8 mouse cellular contexts compared by ENCODE assay signal in genomic region chr17:79018422-79018821, GRCm38 (mm10). TPM values are rescaled to one million over a fixed set of nuclear protein-coding genes. Genes with fewer than 3 reads are reported as not detected.
DNase-seq lines count a peak whose midpoint lies in the region; ATAC-seq and TF ChIP-seq lines count a peak whose summit lies in the region.

No protein-coding gene starts in this region.

- no peaks in the 10 kb centered on the region for H3K36me3 ChIP-seq in heart, embryonic 10.5 days
- H3K36me3 ChIP-seq in hindbrain, embryonic 13.5 days, result no peaks in the 10 kb centered on the region

- H3K4me1 ChIP-seq in heart, embryonic 10.5 days, result peaks cover 38% of the 10 kb centered on the region
- peaks cover 23% of the 10 kb centered on the region for H3K4me1 ChIP-seq in hindbrain, embryonic 13.5 days (replicated peaks)

- H3K9me3 ChIP-seq in heart, embryonic 10.5 days, result no peaks in the 10 kb centered on the region
- no peaks in the 10 kb centered on the region for H3K9me3 ChIP-seq in hindbrain, embryonic 13.5 days

- intact Hi-C loops in heart, postnatal 14 days (cut with DNase I), result no loop called here

- no peak overlapping the region for H3K27ac ChIP-seq in heart, embryonic 10.5 days
- no peak overlapping the region for H3K27ac ChIP-seq in hindbrain, embryonic 13.5 days

- no peak for ATAC-seq in hindbrain, embryonic 13.5 days (ENCODE audit: low FRiP score)

- 59% methylated on average over 9 of the region's 9 CpGs for WGBS in heart, embryonic 10.5 days
- 66% methylated on average over 9 of the region's 9 CpGs for WGBS in hindbrain, embryonic 13.5 days

- TF ChIP-seq CTCF in brain, embryonic 14.5 days (IDR thresholded peaks at IDR 0.05; ENCODE audit: borderline replicate concordance, extremely low read depth, insufficient read depth, insufficient read length), result no peak

- peak overlapping the region; percentile 73 for H3K4me2 ChIP-seq in hindbrain, embryonic 13.5 days

- no peak for DNase-seq in heart, embryonic 10.5 days (ENCODE audit: low spot score)
- no peak for DNase-seq in heart, postnatal 14 days
- peak; percentile 42 for DNase-seq in brain, embryonic 14.5 days (ENCODE audit: low read depth)
- peak; percentile 13 for DNase-seq in lung, postnatal 25 days (ENCODE audit: low spot score)
- DNase-seq in urinary bladder, postnatal 36 days (ENCODE audit: low spot score in 2 of 2), result no peak
- no peak for DNase-seq in ovary, postnatal 10 days (ENCODE audit: low spot score)
- no peak for DNase-seq in cerebellum, adult 9-11 months

- no peak overlapping the region for H3K9ac ChIP-seq in hindbrain, embryonic 13.5 days

- peak overlapping the region; percentile 36 for H3K4me3 ChIP-seq in heart, embryonic 10.5 days
- H3K4me3 ChIP-seq in hindbrain, embryonic 13.5 days, result peak overlapping the region; percentile 19

- TF ChIP-seq POLR2A in brain, embryonic 14.5 days (IDR thresholded peaks at IDR 0.05; ENCODE audit: borderline replicate concordance, extremely low read depth, insufficient read depth, insufficient read length, poor library complexity, severe bottlenecking), result no peak

- no peaks in the 10 kb centered on the region for H3K27me3 ChIP-seq in heart, embryonic 10.5 days (ENCODE audit: insufficient read depth, poor library complexity, severe bottlenecking)
- peaks cover 16% of the 10 kb centered on the region for H3K27me3 ChIP-seq in hindbrain, embryonic 13.5 days

RNA-seq across cellular contexts. Expression of gene Prkd3, which starts 2.2 kb away (rescaled TPM):
- polyA plus RNA-seq in heart, embryonic 10.5 days (2016; fragmentation: Nextera tagmentation; extraction: Ambion mirVana), result 32.3 and 32.8 TPM in 2 replicates
- 10 to 100 TPM; 22.9 to 23.8 TPM for total RNA-seq in heart, postnatal 14 days (2021)
- polyA plus RNA-seq in brain, embryonic 14.5 days (2012; rRNA removed), result 21.4 and 23.8 TPM in 2 replicates
- 17.6 and 18.8 TPM in 2 replicates for polyA plus RNA-seq in hindbrain, embryonic 13.5 days (2015; fragmentation: Nextera tagmentation; extraction: Ambion mirVana)

RNA-seq across cellular contexts. Expression of gene Qpct, which starts 33.3 kb away (rescaled TPM):
- polyA plus RNA-seq in heart, embryonic 10.5 days (2016; fragmentation: Nextera tagmentation; extraction: Ambion mirVana), result 13.3 and 25.5 TPM in 2 replicates
- 1 to 10 TPM; 8.9 to 9.3 TPM for total RNA-seq in heart, postnatal 14 days (2021)
- 9.7 and 10.3 TPM in 2 replicates for polyA plus RNA-seq in brain, embryonic 14.5 days (2012; rRNA removed)
- 12.4 and 13.2 TPM in 2 replicates for polyA plus RNA-seq in hindbrain, embryonic 13.5 days (2015; fragmentation: Nextera tagmentation; extraction: Ambion mirVana)

Comparison
In these comparisons a context has a peak if more than half of its experiments do, and no peak if none do; other contexts are left out.
1. DNase-seq: peak in brain, embryonic 14.5 days (single experiment) and lung, postnatal 25 days (single experiment); none in heart, embryonic 10.5 days (single experiment), heart, postnatal 14 days (0 of 2), urinary bladder, postnatal 36 days (0 of 2), ovary, postnatal 10 days (single experiment) and cerebellum, adult 9-11 months (single experiment).